Mouse (Mus musculus): ENCODE results near the gene Gdf5. TPM values are rescaled to one million over a fixed set of nuclear protein-coding genes. Genes with fewer than 3 reads are reported as not detected.
A peak's percentile ranks its signal among the peaks of the same experiment; 100 is the strongest.

Gene Gdf5
- polyA plus RNA-seq, 1 experiment from 2014 or later, result 0.40 TPM

DNA sequence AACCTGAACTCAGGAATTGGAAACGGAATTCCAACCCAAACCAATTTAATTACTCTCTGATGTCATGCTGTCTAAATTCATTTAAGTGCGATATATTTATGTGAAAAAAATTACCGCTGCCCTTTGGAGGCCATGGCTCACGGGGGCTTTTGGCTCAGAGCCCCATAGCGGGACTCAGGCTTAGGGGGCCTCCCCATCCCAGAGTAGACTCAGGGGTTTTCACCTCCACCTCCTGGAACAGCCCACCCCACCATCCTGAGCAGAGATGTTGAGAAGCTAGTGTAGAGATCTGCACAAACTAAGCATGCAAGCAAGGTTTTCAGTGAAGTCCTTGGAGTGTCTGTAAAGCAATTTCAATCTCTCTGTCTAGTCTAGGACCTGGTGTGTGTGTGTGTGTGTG, 413 bp upstream of the Gdf5 start:
- no peak for ATAC-seq (ENCODE audit: low read depth)
- Histone ChIP-seq H3K4me3 (ENCODE audit: low read depth, low read length) (no peak overlapping the region), H3K4me2 (ENCODE audit: low read depth, low read length) (no peak overlapping the region), H3K36me3 (ENCODE audit: control insufficient read depth, insufficient read depth, low read length) (no peaks in the 10 kb centered on the region), H3K9me3 (ENCODE audit: control insufficient read depth, low read length) (no peaks in the 10 kb centered on the region), H3K9ac (replicated peaks; ENCODE audit: low read depth, low read length) (no peak overlapping the region), H3K27ac (ENCODE audit: low read depth, low read length) (no peak overlapping the region), H3K4me1 (ENCODE audit: control insufficient read depth, insufficient read depth, low read length) (peaks cover 16% of the 10 kb centered on the region; the same call in 1 of the 2 replicates), H3K27me3 (ENCODE audit: control insufficient read depth, insufficient read depth, low read length) (no peaks in the 10 kb centered on the region)
- WGBS, result 45% methylated on average over 5 of the region's 5 CpGs

DNA sequence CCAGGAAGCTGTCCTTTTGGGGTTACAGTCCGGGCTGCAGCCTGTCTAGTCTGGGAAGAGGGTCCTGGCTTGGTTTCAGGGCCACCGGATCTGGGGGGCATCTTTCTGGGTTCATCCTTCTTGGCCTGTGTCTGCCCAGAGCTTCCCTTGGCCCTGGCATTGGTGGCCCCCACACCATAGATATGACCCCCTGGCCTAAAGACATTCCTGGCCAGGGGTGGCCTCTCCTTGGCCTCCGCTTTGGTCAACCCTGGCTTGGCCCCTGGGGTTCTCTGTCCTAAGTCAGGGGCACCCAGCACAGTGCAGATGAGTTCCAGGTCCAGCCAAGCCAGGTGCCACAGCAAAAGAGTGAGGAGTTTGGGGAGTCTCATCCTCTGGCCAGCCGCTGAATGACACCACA, 482 bp downstream of the Gdf5 start:
- H3K27ac ChIP-seq (ENCODE audit: low read depth, low read length), result no peak overlapping the region
- no peaks in the 10 kb centered on the region for H3K27me3 ChIP-seq (ENCODE audit: control insufficient read depth, insufficient read depth, low read length)
- H3K4me3 ChIP-seq (ENCODE audit: low read depth, low read length), result no peak overlapping the region
- no peak for ATAC-seq (ENCODE audit: low read depth)
- H3K36me3 ChIP-seq (ENCODE audit: control insufficient read depth, insufficient read depth, low read length), result no peaks in the 10 kb centered on the region
- 72% methylated on average over 4 of the region's 4 CpGs for WGBS
- no peaks in the 10 kb centered on the region for H3K9me3 ChIP-seq (ENCODE audit: control insufficient read depth, low read length)
- no peak overlapping the region for H3K4me2 ChIP-seq (ENCODE audit: low read depth, low read length)
- peak overlapping the region; percentile 21; the same call in 1 of the 2 replicates for H3K9ac ChIP-seq (replicated peaks; ENCODE audit: low read depth, low read length)
- H3K4me1 ChIP-seq (ENCODE audit: control insufficient read depth, insufficient read depth, low read length), result peaks cover 12% of the 10 kb centered on the region; the same call in 1 of the 2 replicates

- 0 out of 2 replicates have a peak overlapping the region, but pooled peaks have one; percentile 21 for H3K9ac ChIP-seq (replicated peaks; ENCODE audit: low read depth, low read length)
- peaks cover 7% of the 10 kb centered on the region; the same call in 1 of the 2 replicates for H3K4me1 ChIP-seq (ENCODE audit: control insufficient read depth, insufficient read depth, low read length)
- H3K4me3 ChIP-seq (ENCODE audit: low read depth, low read length), result no peak overlapping the region
Observed at GRCm38 (mm10) chr2:155943463-155943862, 1.7 kb downstream of the Gdf5 start.

GRCm38 (mm10) chr2:155941697-155942442, 3.3 kb downstream of the Gdf5 start:
- Histone ChIP-seq H3K9ac (replicated peaks; ENCODE audit: low read depth, low read length) (no peak overlapping the region), H3K36me3 (ENCODE audit: control insufficient read depth, insufficient read depth, low read length) (no peaks in the 10 kb centered on the region), H3K4me1 (ENCODE audit: control insufficient read depth, insufficient read depth, low read length) (peaks cover 7% of the 10 kb centered on the region; the same call in 1 of the 2 replicates), H3K27me3 (ENCODE audit: control insufficient read depth, insufficient read depth, low read length) (no peaks in the 10 kb centered on the region), H3K27ac (ENCODE audit: low read depth, low read length) (no peak overlapping the region), H3K4me2 (ENCODE audit: low read depth, low read length) (no peak overlapping the region), H3K4me3 (ENCODE audit: low read depth, low read length) (no peak overlapping the region), H3K9me3 (ENCODE audit: control insufficient read depth, low read length) (no peaks in the 10 kb centered on the region)
- WGBS, result 94% methylated on average over 40 of the region's 40 CpGs
- ATAC-seq (ENCODE audit: low read depth), result no peak

More at GRCm38 (mm10) chr2:155943463-155943862, 1.7 kb downstream of the Gdf5 start:
- ATAC-seq (ENCODE audit: low read depth), result no peak
- Histone ChIP-seq H3K27ac (ENCODE audit: low read depth, low read length) (0 out of 2 replicates have a peak overlapping the region, but pooled peaks have one; percentile 3), H3K4me2 (ENCODE audit: low read depth, low read length) (peak overlapping the region; percentile 28; the same call in 1 of the 2 replicates), H3K27me3 (ENCODE audit: control insufficient read depth, insufficient read depth, low read length) (no peaks in the 10 kb centered on the region), H3K9me3 (ENCODE audit: control insufficient read depth, low read length) (no peaks in the 10 kb centered on the region), H3K36me3 (ENCODE audit: control insufficient read depth, insufficient read depth, low read length) (no peaks in the 10 kb centered on the region)
- under 1% methylated on average over 8 of the region's 8 CpGs for WGBS

DNA sequence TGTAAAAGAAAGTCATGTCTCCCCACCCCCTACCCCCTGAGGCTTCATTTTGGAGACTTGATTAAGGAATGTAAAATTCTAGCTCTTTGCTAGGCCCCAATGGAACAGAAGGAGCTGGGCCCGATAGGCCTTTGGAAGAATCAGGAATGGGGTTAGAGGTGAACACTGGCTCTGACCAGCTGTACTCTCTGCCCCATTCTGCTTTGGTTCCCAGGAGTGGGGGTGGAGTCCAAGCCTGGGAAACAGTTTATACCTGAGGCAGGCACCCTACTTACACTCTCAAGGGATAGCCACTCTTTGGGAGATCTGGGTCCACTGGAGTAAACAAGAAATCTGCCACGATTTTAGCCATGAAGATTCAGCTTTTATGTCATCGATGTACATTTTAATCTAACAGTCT, 4.5 kb downstream of the Gdf5 start, which contains the start of gene Gm15557:
Gm15557 (plus strand) TSS at position 48 of the 400 bp plus-strand sequence.
- H3K4me2 ChIP-seq (ENCODE audit: low read depth, low read length), result no peak within 1 kb of the TSS
- H3K27ac ChIP-seq (ENCODE audit: low read depth, low read length), result no peak within 1 kb of the TSS
- no peaks in the 10 kb centered on the region for H3K27me3 ChIP-seq (ENCODE audit: control insufficient read depth, insufficient read depth, low read length)
- no peaks in the 10 kb centered on the region for H3K36me3 ChIP-seq (ENCODE audit: control insufficient read depth, insufficient read depth, low read length)
- peaks cover 7% of the 10 kb centered on the region; the same call in 1 of the 2 replicates for H3K4me1 ChIP-seq (ENCODE audit: control insufficient read depth, insufficient read depth, low read length)
- no peak within 1 kb of the TSS for H3K4me3 ChIP-seq (ENCODE audit: low read depth, low read length)
- H3K9me3 ChIP-seq (ENCODE audit: control insufficient read depth, low read length), result no peaks in the 10 kb centered on the region
- no peak for ATAC-seq (ENCODE audit: low read depth)
- H3K9ac ChIP-seq (replicated peaks; ENCODE audit: low read depth, low read length), result no peak within 1 kb of the TSS
- 91% methylated on average over 3 of the region's 3 CpGs for WGBS

DNA sequence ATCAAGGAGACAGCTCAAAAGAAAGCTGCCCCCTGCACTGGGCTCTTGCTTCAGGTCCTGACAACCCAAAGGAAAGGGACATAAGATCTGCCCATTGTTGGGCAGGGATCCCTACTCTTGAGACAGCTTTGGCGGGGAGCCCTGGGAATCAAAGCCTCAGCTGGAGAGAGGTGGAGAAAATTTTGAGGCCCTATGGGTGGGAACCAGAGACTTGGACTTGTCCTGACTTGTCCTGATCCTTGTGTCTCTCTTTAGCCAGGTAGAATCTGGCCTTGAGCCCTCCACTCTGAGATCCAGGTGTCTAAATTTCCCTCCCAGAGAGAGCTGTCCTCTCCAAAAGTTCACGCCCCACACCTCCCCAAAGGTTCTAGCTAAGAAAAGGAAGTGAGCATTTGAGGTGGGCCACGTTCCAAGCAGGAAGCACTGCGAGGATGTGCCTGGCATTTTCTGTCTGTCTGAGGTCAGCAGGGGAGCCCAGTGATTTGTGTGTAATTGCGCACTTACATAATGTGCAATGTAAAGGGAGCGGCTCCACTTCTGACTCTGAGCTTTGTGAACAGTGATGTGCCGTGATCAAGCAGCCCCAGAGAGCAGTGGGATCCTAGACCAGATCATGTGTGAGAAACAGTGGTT, 5.2 kb downstream of the Gdf5 start:
- no peak for ATAC-seq (ENCODE audit: low read depth)
- no peak overlapping the region for H3K4me3 ChIP-seq (ENCODE audit: low read depth, low read length)
- H3K27me3 ChIP-seq (ENCODE audit: control insufficient read depth, insufficient read depth, low read length), result no peaks in the 10 kb centered on the region
- 62% methylated on average over 7 of the region's 7 CpGs for WGBS
- no peaks in the 10 kb centered on the region for H3K9me3 ChIP-seq (ENCODE audit: control insufficient read depth, low read length)
- H3K27ac ChIP-seq (ENCODE audit: low read depth, low read length), result no peak overlapping the region
- H3K36me3 ChIP-seq (ENCODE audit: control insufficient read depth, insufficient read depth, low read length), result no peaks in the 10 kb centered on the region
- H3K4me1 ChIP-seq (ENCODE audit: control insufficient read depth, insufficient read depth, low read length), result peaks cover 7% of the 10 kb centered on the region; the same call in 1 of the 2 replicates
- H3K9ac ChIP-seq (replicated peaks; ENCODE audit: low read depth, low read length), result no peak overlapping the region
- H3K4me2 ChIP-seq (ENCODE audit: low read depth, low read length), result no peak overlapping the region

DNA sequence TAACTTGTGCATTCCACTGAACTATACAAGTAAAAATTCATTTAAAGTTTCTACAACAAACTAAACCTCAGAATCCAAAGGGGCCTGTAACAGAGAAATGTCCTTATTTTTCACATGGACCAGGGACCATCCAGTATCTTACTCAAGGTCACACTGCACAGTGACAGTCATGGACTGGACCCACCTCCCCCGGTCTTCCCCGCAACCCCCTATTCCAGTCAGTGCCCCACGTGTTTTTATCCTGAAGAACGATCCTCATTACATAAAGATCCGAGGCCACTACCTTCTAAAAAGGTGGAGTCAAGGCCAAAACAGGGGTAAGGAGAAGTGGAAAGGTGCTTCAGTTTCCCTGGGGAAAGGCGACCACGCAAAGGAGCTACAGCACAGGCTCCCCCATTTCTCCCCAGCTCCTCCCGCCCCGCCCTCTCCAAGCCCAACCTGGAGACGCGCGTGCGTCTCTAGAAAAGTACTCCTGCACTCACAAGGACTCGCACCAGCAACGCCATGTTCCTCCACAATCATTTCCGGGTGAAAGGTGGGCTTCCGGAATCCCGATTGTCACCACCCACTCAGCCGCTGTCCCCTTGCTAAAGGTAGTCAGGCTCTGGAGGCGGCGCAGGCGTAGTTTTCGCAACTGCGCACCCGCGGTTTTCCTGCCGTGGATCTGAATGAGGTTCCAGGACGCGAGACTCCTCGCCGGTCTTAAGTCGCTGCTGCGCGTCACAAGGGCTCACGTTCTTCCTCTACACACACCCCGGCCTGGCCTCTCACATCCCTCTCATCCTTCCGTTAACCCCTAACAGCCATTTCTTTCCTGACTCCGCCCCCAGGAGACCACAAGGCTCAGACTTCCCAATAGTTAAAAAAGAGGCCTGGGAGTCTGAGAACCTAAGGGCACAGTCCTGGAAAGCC, 15.4 kb downstream of the Gdf5 start, which contains the start of gene Uqcc1:
Uqcc1 (minus strand) TSS at position 780 of the 912 bp plus-strand sequence.
- no peaks in the 10 kb centered on the region for H3K9me3 ChIP-seq (ENCODE audit: control insufficient read depth, low read length)
- H3K27ac ChIP-seq (ENCODE audit: low read depth, low read length), result peak within 1 kb of the TSS; percentile 87
- 1% methylated on average over 38 of the region's 38 CpGs for WGBS
- H3K27me3 ChIP-seq (ENCODE audit: control insufficient read depth, insufficient read depth, low read length), result no peaks in the 10 kb centered on the region
- peaks cover 12% of the 10 kb centered on the region for H3K4me1 ChIP-seq (ENCODE audit: control insufficient read depth, insufficient read depth, low read length)
- H3K4me3 ChIP-seq (ENCODE audit: low read depth, low read length), result peak within 1 kb of the TSS; percentile 42
- peak within 1 kb of the TSS; percentile 63 for H3K4me2 ChIP-seq (ENCODE audit: low read depth, low read length)
- no peaks in the 10 kb centered on the region for H3K36me3 ChIP-seq (ENCODE audit: control insufficient read depth, insufficient read depth, low read length)
- H3K9ac ChIP-seq (replicated peaks; ENCODE audit: low read depth, low read length), result peak within 1 kb of the TSS; percentile 60
- peak; percentile 96 for ATAC-seq (ENCODE audit: low read depth)

DNA sequence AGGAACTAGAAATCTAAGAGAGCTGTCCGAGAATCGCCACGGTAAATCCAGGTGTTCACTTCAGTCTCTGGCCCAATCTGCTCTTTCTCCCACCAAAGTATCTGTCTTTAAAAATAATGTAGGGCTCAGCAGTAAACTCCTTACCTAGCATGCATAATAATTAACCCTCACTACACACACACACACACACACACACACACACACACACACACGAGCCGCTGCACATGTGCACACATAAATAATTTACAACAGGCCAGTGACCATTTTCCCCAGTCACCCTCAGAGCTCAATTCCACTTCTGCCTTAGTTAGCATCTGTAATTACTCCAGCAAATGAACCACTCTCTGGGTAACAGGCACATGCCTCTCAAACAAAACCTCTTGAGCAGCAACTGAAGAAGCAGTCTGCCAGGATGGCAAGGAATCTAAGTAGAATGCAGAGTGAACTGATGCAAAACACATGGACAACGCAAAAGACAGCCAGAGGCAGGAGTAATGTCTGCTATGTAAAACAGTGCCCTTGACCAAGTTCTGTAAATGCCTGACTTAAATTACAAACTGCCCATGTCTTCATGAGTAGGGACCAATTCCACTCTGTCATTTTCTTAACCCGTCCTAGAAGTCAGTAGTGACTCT, 16.3 kb downstream of the Gdf5 start:
- ATAC-seq (ENCODE audit: low read depth), result no peak
- no peaks in the 10 kb centered on the region for H3K36me3 ChIP-seq (ENCODE audit: control insufficient read depth, insufficient read depth, low read length)
- H3K27ac ChIP-seq (ENCODE audit: low read depth, low read length), result no peak overlapping the region
- H3K9me3 ChIP-seq (ENCODE audit: control insufficient read depth, low read length), result no peaks in the 10 kb centered on the region
- H3K4me3 ChIP-seq (ENCODE audit: low read depth, low read length), result peak overlapping the region; percentile 42
- H3K4me2 ChIP-seq (ENCODE audit: low read depth, low read length), result peak overlapping the region; percentile 63
- H3K9ac ChIP-seq (replicated peaks; ENCODE audit: low read depth, low read length), result no peak overlapping the region
- WGBS, result 77% methylated on average over 7 of the region's 7 CpGs
- no peaks in the 10 kb centered on the region for H3K27me3 ChIP-seq (ENCODE audit: control insufficient read depth, insufficient read depth, low read length)
- H3K4me1 ChIP-seq (ENCODE audit: control insufficient read depth, insufficient read depth, low read length), result peaks cover 12% of the 10 kb centered on the region
